Mouse (Mus musculus): ENCODE data around the gene Daam1.
A peak's percentile ranks its signal among the peaks of the same experiment; 100 is the strongest.
"Not testable (repeated sequence)": the region's sequence is repeated elsewhere in the genome, so short reads cannot be mapped to it uniquely, and the experiment has no call there.

Daam1 gene

GRCm38 (mm10) chr12:71834041-71834440 is 3.2 kb downstream of the Daam1 start:
- no peak for ATAC-seq (ENCODE audit: low TSS enrichment)

- no peak for ATAC-seq (ENCODE audit: low TSS enrichment)
Observed at GRCm38 (mm10) chr12:71835966-71836668, 5.2 kb downstream of the Daam1 start.

- ATAC-seq (ENCODE audit: low TSS enrichment): no peak
Observed at GRCm38 (mm10) chr12:71836776-71837175, 5.9 kb downstream of the Daam1 start.

- ATAC-seq (ENCODE audit: low TSS enrichment): no peak
Observed at GRCm38 (mm10) chr12:71837576-71837975, 6.7 kb downstream of the Daam1 start.

- no peak for ATAC-seq (ENCODE audit: low TSS enrichment)
Observed at GRCm38 (mm10) chr12:71838230-71838629, 7.4 kb downstream of the Daam1 start.

- no peak for ATAC-seq (ENCODE audit: low TSS enrichment)
Observed at GRCm38 (mm10) chr12:71839653-71840052, 8.8 kb downstream of the Daam1 start.

GRCm38 (mm10) chr12:71840430-71841186 is 9.7 kb downstream of the Daam1 start:
- no peak for ATAC-seq (ENCODE audit: low TSS enrichment)

GRCm38 (mm10) chr12:71842006-71842405 is 11.1 kb downstream of the Daam1 start:
- no peak for ATAC-seq (ENCODE audit: low TSS enrichment)

GRCm38 (mm10) chr12:71842588-71842987 is 11.7 kb downstream of the Daam1 start:
- ATAC-seq (ENCODE audit: low TSS enrichment): no peak

GRCm38 (mm10) chr12:71845486-71845885 is 14.6 kb downstream of the Daam1 start:
- ATAC-seq (ENCODE audit: low TSS enrichment): no peak

GRCm38 (mm10) chr12:71846416-71846815 is 15.5 kb downstream of the Daam1 start:
- ATAC-seq (ENCODE audit: low TSS enrichment): not testable (repeated sequence)

- ATAC-seq (ENCODE audit: low TSS enrichment): not testable (repeated sequence)
Observed at GRCm38 (mm10) chr12:71847024-71847423, 16.1 kb downstream of the Daam1 start.

GRCm38 (mm10) chr12:71847617-71848016 is 16.7 kb downstream of the Daam1 start:
- no peak for ATAC-seq (ENCODE audit: low TSS enrichment)

GRCm38 (mm10) chr12:71848037-71848776 is 17.3 kb downstream of the Daam1 start:
- ATAC-seq (ENCODE audit: low TSS enrichment): peak; percentile 77

- no peak for ATAC-seq (ENCODE audit: low TSS enrichment)
Observed at GRCm38 (mm10) chr12:71849051-71849450, 18.2 kb downstream of the Daam1 start.

- ATAC-seq (ENCODE audit: low TSS enrichment): no peak
Observed at GRCm38 (mm10) chr12:71850135-71850534, 19.3 kb downstream of the Daam1 start.

GRCm38 (mm10) chr12:71852678-71853077 is 21.8 kb downstream of the Daam1 start:
- ATAC-seq (ENCODE audit: low TSS enrichment): no peak

- no peak for ATAC-seq (ENCODE audit: low TSS enrichment)
Observed at GRCm38 (mm10) chr12:71853694-71854093, 22.8 kb downstream of the Daam1 start.

- no peak for ATAC-seq (ENCODE audit: low TSS enrichment)
Observed at GRCm38 (mm10) chr12:71854191-71854590, 23.3 kb downstream of the Daam1 start.

- ATAC-seq (ENCODE audit: low TSS enrichment): peak; percentile 62
Observed at GRCm38 (mm10) chr12:71855730-71856479, 25.0 kb downstream of the Daam1 start.

- ATAC-seq (ENCODE audit: low TSS enrichment): no peak
Observed at GRCm38 (mm10) chr12:71856480-71856754, 25.5 kb downstream of the Daam1 start.

GRCm38 (mm10) chr12:71859096-71859495 is 28.2 kb downstream of the Daam1 start:
- no peak for ATAC-seq (ENCODE audit: low TSS enrichment)
